In genomic region chr9:61278216-61278758, GRCm38 (mm10) we compare ENCODE assay signal across 9 mouse cellular contexts.
DNase-seq lines count a peak whose midpoint lies in the region; ATAC-seq and TF ChIP-seq lines count a peak whose summit lies in the region.
"Had no signal": no experiment of that assay in that cellular context is flagged by ENCODE, and none has a peak within 500 bp of the region (broad histone marks: within the 10 kb centered on the region; RNA-seq: fewer than 3 reads in every experiment).

No protein-coding gene starts in this region.

- no peak for TF ChIP-seq RAD21 in MEL (IDR thresholded peaks at IDR 0.05; ENCODE audit: low read depth, low read length)

- no peaks in the 10 kb centered on the region for H3K9me3 ChIP-seq in heart, embryonic 10.5 days
- H3K9me3 ChIP-seq in MEL (replicated peaks; ENCODE audit: insufficient read depth, low read length) = no peaks in the 10 kb centered on the region
- no peaks in the 10 kb centered on the region for H3K9me3 ChIP-seq in midbrain, embryonic 13.5 days
- H3K9me3 ChIP-seq: G1E had no signal

- peak; percentile 73 to 84 for TF ChIP-seq EP300 in MEL (IDR thresholded peaks at IDR 0.05; ENCODE audit: low read depth in 1 of 2, low read length in 2 of 2)

- peak overlapping the region; percentile 29 for H3K4me2 ChIP-seq in midbrain, embryonic 13.5 days (replicated peaks)

- no peaks in the 10 kb centered on the region for H3K79me2 ChIP-seq in MEL (ENCODE audit: control insufficient read depth, insufficient read depth, low read length, poor library complexity)

- peaks cover 80% of the 10 kb centered on the region for H3K27me3 ChIP-seq in heart, embryonic 10.5 days (ENCODE audit: insufficient read depth, poor library complexity, severe bottlenecking)
- H3K27me3 ChIP-seq in MEL (ENCODE audit: control insufficient read depth in 1 of 2, insufficient read depth in 2 of 2, low read length in 2 of 2) = no peaks in the 10 kb centered on the region
- peaks cover 29% of the 10 kb centered on the region for H3K27me3 ChIP-seq in midbrain, embryonic 13.5 days

- WGBS in heart, embryonic 10.5 days = 10% methylated on average over 12 of the region's 12 CpGs
- 11% methylated on average over 12 of the region's 12 CpGs for WGBS in midbrain, embryonic 13.5 days

- no peak overlapping the region for H3K27ac ChIP-seq in heart, embryonic 10.5 days
- no peak overlapping the region for H3K27ac ChIP-seq in MEL (ENCODE audit: control insufficient read depth, low read depth, low read length)
- peak overlapping the region; percentile 68 for H3K27ac ChIP-seq in midbrain, embryonic 13.5 days

- H3K4me3 ChIP-seq in heart, embryonic 10.5 days = peak overlapping the region; percentile 42
- peak overlapping the region; percentile 43 to 47 for H3K4me3 ChIP-seq in MEL (ENCODE audit: control insufficient read depth in 1 of 2, insufficient read depth in 1 of 2, low read depth in 2 of 2, low read length in 2 of 2)
- no peak overlapping the region for H3K4me3 ChIP-seq in midbrain, embryonic 13.5 days (replicated peaks)

- no peak for TF ChIP-seq CTCF in MEL (IDR thresholded peaks at IDR 0.05 in 2 of 3, conservative IDR thresholded peaks at IDR 0.05 in 1 of 3; ENCODE audit: control insufficient read depth in 1 of 3, insufficient read depth in 1 of 3, low read depth in 2 of 3, low read length in 3 of 3, poor library complexity in 1 of 3, severe bottlenecking in 1 of 3)

- H3K4me1 ChIP-seq in heart, embryonic 10.5 days = peaks cover 23% of the 10 kb centered on the region
- peaks cover under 1 to 25% of the 10 kb centered on the region in 2 experiments; a peak in 3 of 4 replicates for H3K4me1 ChIP-seq in MEL (ENCODE audit: control insufficient read depth in 1 of 2, insufficient read depth in 2 of 2, low read length in 2 of 2)
- H3K4me1 ChIP-seq in midbrain, embryonic 13.5 days (replicated peaks) = peaks cover 35% of the 10 kb centered on the region

- intact Hi-C loops in heart, postnatal 25 days (cut with DNase I) = loop anchor here (2.0 to 5.0 kb wide), 4 partner anchors 46 to 231 kb away; no protein-coding TSS in a partner anchor

- no peak for DNase-seq in heart, embryonic 10.5 days (ENCODE audit: low spot score)
- DNase-seq in heart, postnatal 25 days (ENCODE audit: low spot score) = no peak
- DNase-seq in MEL (ENCODE audit: low read depth, low spot score) = peak; percentile 69
- DNase-seq in frontal cortex, postnatal 14 days (ENCODE audit: low spot score in 2 of 2) = peak; percentile 18 to 32
- peak; percentile 57 to 59 for DNase-seq in left cerebral cortex, adult 9 months (ENCODE audit: low spot score in 2 of 2)
- DNase-seq in kidney, postnatal 4 days = no peak
- DNase-seq in kidney, adult 11 months = no peak

- H3K9ac ChIP-seq in MEL (ENCODE audit: control insufficient read depth, low read depth, low read length, poor library complexity, severe bottlenecking) = no peak overlapping the region
- no peak overlapping the region for H3K9ac ChIP-seq in midbrain, embryonic 13.5 days (replicated peaks)

- no peaks in the 10 kb centered on the region for H3K36me3 ChIP-seq in heart, embryonic 10.5 days
- no peaks in the 10 kb centered on the region; a peak in 1 of 4 replicates for H3K36me3 ChIP-seq in MEL (ENCODE audit: control insufficient read depth in 1 of 2, insufficient read depth in 2 of 2, low read length in 2 of 2)
- H3K36me3 ChIP-seq in midbrain, embryonic 13.5 days = no peaks in the 10 kb centered on the region
- H3K36me3 ChIP-seq: G1E had no signal

- ATAC-seq in midbrain, embryonic 13.5 days = peak; percentile 65

- no peak for TF ChIP-seq POLR2A in MEL (IDR thresholded peaks at IDR 0.05; ENCODE audit: control insufficient read depth in 1 of 2, insufficient read depth in 1 of 2, low read depth in 1 of 2, low read length in 2 of 2, poor library complexity in 1 of 2)

TF ChIP-seq in MEL, 35 proteins besides CTCF, POLR2A, EP300 and RAD21:
- TF ChIP-seq ZKSCAN1 (IDR thresholded peaks at IDR 0.05; ENCODE audit: low read depth, low read length) (peak; percentile 78; the same call in 1 of the 2 replicates), NRF1 (IDR thresholded peaks at IDR 0.05; ENCODE audit: insufficient read depth, low read depth, low read length, poor library complexity, severe bottlenecking) (no peak), RCOR1 (IDR thresholded peaks at IDR 0.05; ENCODE audit: low read depth, low read length) (peak; percentile 33; the same call in 1 of the 2 replicates), HCFC1 (IDR thresholded peaks at IDR 0.05; ENCODE audit: low read depth, low read length) (no peak), MXI1 (IDR thresholded peaks at IDR 0.05; ENCODE audit: low read depth, low read length) (no peak), TCF12 (IDR thresholded peaks at IDR 0.05; ENCODE audit: low read depth, low read length) (peak; percentile 90), NELFE (IDR thresholded peaks at IDR 0.05; ENCODE audit: low read depth, low read length) (no peak), ELF1 (IDR thresholded peaks at IDR 0.05; ENCODE audit: low read depth, low read length) (no peak), SMC3 (IDR thresholded peaks at IDR 0.05; ENCODE audit: low read depth, low read length) (no peak), MAFK (IDR thresholded peaks at IDR 0.05; ENCODE audit: borderline replicate concordance, low read depth, low read length) (no peak; the same call in 1 of the 2 replicates), POLR2AphosphoS5 (IDR thresholded peaks at IDR 0.05; ENCODE audit: borderline replicate concordance, low read depth, low read length) (no peak), TBP (IDR thresholded peaks at IDR 0.05; ENCODE audit: low read depth, low read length) (no peak), MAX (IDR thresholded peaks at IDR 0.05; ENCODE audit: low read length) (no peak), POLR2AphosphoS2 (IDR thresholded peaks at IDR 0.05; ENCODE audit: low read length) (no peak), ZC3H11A (IDR thresholded peaks at IDR 0.05; ENCODE audit: low read depth, low read length) (no peak), JUND (IDR thresholded peaks at IDR 0.05; ENCODE audit: low read depth, low read length) (no peak), BHLHE40 (IDR thresholded peaks at IDR 0.05; ENCODE audit: borderline replicate concordance, low read depth, low read length) (peak; percentile 68), SIN3A (IDR thresholded peaks at IDR 0.05; ENCODE audit: low read length) (no peak), MEF2A (IDR thresholded peaks at IDR 0.05; ENCODE audit: extremely low read depth, insufficient replicate concordance, low read depth, low read length, poor library complexity, severe bottlenecking) (peak; percentile 96), UBTF (IDR thresholded peaks at IDR 0.05; ENCODE audit: borderline replicate concordance, insufficient read depth, low read depth, low read length) (no peak), E2F4 (IDR thresholded peaks at IDR 0.05; ENCODE audit: borderline replicate concordance, low read depth, low read length) (no peak), TAL1 (IDR thresholded peaks at IDR 0.05; ENCODE audit: low read length) (peak; percentile 42), USF1 (IDR thresholded peaks at IDR 0.05; ENCODE audit: low read depth, low read length) (no peak), MAZ (IDR thresholded peaks at IDR 0.05; ENCODE audit: low read depth, low read length) (peak; percentile 77), KAT2A (conservative IDR thresholded peaks at IDR 0.05; ENCODE audit: low read depth, low read length) (no peak), ZNF384 (IDR thresholded peaks at IDR 0.05; ENCODE audit: low read depth, low read length) (peak; percentile 99), ZMIZ1 (IDR thresholded peaks at IDR 0.05; ENCODE audit: low read depth, low read length) (no peak), CHD1 (IDR thresholded peaks at IDR 0.05; ENCODE audit: low read depth, low read length) (no peak), GABPA (IDR thresholded peaks at IDR 0.05; ENCODE audit: low read depth, low read length) (no peak), MYB (IDR thresholded peaks at IDR 0.05; ENCODE audit: low read depth, low read length) (no peak), USF2 (IDR thresholded peaks at IDR 0.05; ENCODE audit: borderline replicate concordance in 1 of 2, insufficient read depth in 1 of 2, low read depth in 1 of 2, low read length in 2 of 2) (no peak), ETS1 (IDR thresholded peaks at IDR 0.05; ENCODE audit: low read depth, low read length) (peak; percentile 90), MYC (IDR thresholded peaks at IDR 0.05; ENCODE audit: low read depth, low read length) (no peak), GATA1 (IDR thresholded peaks at IDR 0.05; ENCODE audit: low read depth, low read length) (peak; percentile 82), CHD2 (IDR thresholded peaks at IDR 0.05; ENCODE audit: low read length) (no peak)

Comparison
In these comparisons a context has a peak if more than half of its experiments do, and no peak if none do; other contexts are left out.
1. DNase-seq: peak in MEL (single experiment), frontal cortex, postnatal 14 days (2 of 2) and left cerebral cortex, adult 9 months (2 of 2); none in heart, embryonic 10.5 days (single experiment), heart, postnatal 25 days (single experiment), kidney, postnatal 4 days (0 of 2) and kidney, adult 11 months (single experiment).